Mouse (Mus musculus): Measurements from ENCODE around the gene Ephb2. TPM values are rescaled to one million over a fixed set of nuclear protein-coding genes. Genes with fewer than 3 reads are reported as not detected.

The Ephb2 gene
- total RNA-seq, 4 experiments from 2014 or later: 13.2 to 15.0 (median 14.0) TPM

DNA sequence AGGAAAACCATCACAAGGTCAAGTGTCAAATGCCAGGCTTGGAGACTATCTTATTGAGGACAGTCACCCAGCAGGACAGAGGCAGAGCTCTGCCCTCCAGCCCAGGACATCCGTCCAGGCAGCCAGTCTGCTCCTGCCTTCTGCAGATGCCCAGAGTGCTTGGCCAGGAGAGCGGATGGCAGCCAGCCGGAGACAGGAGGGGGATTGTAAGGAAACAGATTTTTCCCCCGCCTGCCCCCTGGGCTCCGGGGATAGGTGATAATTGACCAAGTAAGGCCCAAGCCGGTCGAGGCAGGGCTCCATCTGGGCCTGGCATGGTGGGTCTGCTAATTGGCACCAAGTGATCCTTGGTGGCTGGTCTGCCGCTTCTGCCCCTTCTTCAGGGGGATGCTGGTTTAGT, 133.3 kb downstream of the Ephb2 start:
- DNase-seq (ENCODE audit: low spot score in 2 of 2): no peak

- no peak for DNase-seq (ENCODE audit: low spot score in 2 of 2)
Measured at GRCm38 (mm10) chr4:136701236-136701635, 134.6 kb downstream of the Ephb2 start.

DNA sequence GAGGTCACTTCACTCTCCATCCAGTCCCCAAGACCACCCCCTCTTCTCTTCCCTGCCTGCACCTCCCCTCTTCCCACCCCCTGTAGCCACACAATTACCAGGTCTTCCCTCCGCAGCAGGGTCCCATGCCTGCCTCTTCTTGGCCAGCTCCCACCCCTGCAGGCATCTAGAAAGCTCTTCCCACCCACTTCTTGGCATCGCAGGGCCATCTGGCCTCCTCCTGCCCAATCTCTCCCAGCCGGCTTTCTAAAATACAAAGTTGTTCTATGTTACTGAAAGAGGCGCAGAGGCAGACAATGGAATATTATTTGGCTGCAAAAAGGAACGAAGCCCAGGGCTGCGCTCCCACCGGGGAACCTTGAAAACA, 136.7 kb downstream of the Ephb2 start:
- peak in 1 of 2 experiments; percentile 41 for DNase-seq (ENCODE audit: low spot score in 2 of 2)

DNA sequence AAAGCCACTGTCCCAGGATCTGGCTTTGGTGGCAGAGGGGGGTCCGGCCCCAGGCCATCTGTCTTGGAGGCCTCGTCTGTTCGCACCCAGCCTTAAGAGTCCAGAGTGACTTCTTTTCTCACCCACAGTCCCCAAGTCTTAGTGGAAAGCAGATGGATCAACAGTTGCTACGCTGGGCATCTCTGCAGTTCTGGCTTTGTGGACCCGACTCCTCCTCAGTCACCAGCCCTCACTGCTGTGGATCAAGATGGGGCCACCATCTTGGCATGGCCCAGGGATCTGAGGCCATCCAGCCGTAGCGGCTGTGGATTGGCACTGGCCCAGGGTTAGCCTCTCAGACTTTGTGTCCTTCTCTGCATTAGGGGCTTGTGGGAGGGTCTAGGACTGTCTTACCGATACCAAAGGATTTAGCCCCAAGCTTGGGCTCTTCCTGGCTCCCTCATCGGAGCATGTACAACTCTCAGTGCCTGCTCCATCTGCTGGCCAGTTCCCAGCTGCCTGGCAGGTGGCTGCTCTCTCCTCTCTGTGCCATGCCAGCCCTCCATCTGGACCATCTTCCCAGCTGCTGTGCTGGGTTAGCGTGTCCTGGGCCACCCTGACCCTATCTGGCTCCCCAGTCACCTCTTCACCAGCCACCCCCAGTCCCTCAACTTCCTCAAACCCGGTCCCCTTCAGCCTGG, 137.2 kb downstream of the Ephb2 start:
- no peak for DNase-seq (ENCODE audit: low spot score in 2 of 2)

- DNase-seq (ENCODE audit: low spot score in 2 of 2): no peak
Measured at GRCm38 (mm10) chr4:136697325-136697724, 138.5 kb downstream of the Ephb2 start.

DNA sequence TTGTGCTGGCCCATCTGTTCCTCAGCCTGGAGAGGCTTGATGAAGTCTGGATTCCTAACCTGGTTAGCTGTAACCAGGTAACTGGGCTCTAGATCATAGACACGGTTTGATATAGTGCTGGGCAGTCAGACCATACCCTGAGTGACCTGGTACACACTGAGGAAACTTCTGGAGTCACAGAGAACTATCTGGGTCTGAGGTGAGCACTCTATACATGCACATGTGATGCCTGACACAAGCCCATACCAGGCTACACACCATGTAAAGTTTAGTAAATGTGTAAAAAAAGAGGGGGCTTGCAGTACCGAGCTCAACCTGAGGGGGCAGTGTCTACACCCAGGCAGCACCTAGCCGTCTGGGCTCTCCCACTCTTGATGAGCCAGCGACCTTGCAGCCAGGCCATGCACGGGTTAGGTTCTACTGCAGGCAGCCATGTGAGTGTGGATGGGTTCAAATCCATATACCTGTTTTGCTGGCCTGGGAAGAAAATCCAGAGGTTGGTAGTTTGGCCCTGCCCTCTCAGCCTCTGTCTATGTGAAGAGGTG, 139.3 kb downstream of the Ephb2 start:
- peak in 1 of 2 experiments; percentile 51 for DNase-seq (ENCODE audit: low spot score in 2 of 2)

- DNase-seq (ENCODE audit: low spot score in 2 of 2): no peak
Measured at GRCm38 (mm10) chr4:136695696-136696095, 140.1 kb downstream of the Ephb2 start.

- peak; percentile 51 to 80 for DNase-seq (ENCODE audit: low spot score in 2 of 2)
Measured at GRCm38 (mm10) chr4:136690034-136690433, 145.8 kb downstream of the Ephb2 start.

DNA sequence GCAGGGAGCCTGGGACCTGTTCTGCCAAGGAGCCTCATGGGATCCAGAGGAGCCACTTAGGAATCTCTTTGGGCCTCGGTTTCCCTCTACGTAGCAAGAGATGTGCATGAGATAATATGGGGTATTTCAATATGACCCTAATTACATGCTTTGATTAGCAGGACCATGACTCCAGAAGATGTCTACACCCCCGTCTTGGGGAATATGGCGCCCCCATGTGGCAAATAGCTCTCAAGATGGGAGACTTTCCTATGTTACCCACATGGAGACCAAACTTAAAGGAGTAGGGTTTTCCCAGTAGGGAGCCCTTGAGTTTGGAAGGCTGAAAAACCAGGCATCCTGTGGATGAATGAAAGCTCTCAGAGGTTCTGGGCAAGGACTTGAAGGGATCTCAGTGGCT, 147.7 kb downstream of the Ephb2 start:
- no peak for DNase-seq (ENCODE audit: low spot score in 2 of 2)

GRCm38 (mm10) chr4:136685431-136685869, 150.3 kb downstream of the Ephb2 start:
- no peak for DNase-seq (ENCODE audit: low spot score in 2 of 2)

GRCm38 (mm10) chr4:136684485-136684884, 151.3 kb downstream of the Ephb2 start:
- DNase-seq (ENCODE audit: low spot score in 2 of 2): no peak

DNA sequence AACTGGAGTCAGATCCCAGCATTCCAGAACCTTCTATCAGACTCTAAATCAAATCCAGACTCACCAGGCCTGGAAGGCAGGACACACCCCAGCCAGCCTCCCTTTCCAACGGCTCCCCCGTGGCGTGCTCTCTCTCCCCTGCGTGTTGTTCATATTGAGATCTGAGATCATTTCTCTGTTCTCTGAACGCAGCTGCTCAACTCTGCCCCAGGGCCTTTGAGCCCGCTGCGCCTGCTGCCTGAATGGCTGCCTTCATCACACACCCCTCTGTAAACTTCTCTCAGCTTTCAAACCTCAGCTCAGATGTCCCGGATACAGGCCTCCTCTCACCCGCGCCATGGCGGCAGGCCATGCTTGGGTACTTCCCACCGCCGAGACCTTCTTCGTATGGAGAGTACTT, 155.1 kb downstream of the Ephb2 start:
- no peak for DNase-seq (ENCODE audit: low spot score in 2 of 2)

DNA sequence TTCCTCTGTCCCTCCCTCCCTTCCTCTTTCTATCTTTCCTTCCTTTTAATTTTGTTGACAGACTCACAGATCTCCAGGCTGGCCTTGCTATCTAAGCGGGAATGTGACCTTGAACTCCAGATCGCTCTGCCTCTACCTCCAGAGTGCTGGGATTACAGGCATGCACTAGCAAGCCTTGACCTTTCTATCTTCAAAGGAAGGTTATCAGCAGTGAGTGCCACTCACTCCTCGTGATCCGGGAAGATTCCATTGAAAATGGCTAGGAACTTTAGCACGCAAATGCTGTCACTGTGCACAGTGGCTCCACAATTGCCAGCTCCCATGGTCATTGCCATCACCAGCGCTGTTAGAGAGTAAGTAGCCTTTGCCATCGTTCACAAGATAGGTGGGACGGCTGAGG, 156.6 kb downstream of the Ephb2 start:
- DNase-seq (ENCODE audit: low spot score in 2 of 2): no peak

DNA sequence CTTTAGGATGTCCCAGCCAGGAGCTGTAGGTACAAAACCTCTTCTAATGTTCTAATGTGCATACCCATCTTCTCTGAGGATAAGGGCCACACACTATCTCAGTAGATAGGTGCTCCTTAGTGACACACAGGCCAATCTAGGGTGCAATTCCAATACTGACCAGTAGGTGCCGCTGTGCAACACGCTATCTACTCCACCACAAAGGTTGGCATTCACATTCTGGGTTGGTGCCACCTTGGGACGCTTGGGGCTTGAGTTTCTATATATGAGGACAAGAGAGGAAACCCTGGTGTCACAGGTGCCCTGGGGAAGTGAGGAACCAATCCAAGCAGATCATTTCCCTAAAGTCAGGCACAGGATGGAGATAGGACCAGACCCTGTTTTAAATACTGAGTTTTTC, 157.3 kb downstream of the Ephb2 start:
- DNase-seq (ENCODE audit: low spot score in 2 of 2): peak; percentile 69 to 97

GRCm38 (mm10) chr4:136675439-136675838, 160.3 kb downstream of the Ephb2 start:
- DNase-seq (ENCODE audit: low spot score in 2 of 2): no peak

DNA sequence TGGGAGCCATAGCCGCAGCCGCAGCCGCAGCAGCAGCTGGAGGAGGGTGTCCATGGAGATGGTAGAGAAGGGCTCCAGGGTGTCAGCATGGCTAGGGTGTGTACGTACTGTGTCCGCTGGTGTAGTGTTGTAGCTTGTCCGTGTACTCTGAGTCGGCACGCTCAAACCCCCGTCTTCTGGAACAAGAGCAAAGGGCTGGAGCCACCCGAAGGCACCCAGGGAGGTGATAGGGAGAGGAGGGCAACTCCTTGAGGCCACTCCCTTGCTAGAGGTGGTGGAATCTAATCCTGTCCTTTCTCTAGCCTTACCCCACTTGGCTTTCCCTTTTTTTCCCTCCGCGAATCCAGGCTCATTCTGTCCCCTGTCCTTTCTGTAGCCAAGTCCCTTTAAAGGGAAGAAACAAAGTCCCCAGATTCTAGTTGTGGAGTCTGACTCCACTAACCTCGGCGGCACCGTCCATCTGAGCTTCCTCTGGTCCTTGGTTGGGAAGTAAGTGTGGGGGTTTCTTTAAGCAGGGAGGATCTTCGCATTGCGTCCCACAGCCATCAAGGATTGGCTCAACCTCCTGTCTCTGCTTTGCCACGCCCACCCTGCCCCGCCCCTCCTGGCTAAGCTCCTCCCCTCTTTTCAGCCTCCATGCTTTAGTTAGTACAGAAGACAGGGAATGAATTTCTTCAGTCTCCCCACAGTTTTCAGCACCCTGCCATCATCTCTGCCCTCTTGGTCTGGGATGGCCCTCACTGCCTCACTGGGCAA, 163.3 kb downstream of the Ephb2 start:
- no peak for DNase-seq (ENCODE audit: low spot score in 2 of 2)

- no peak for DNase-seq (ENCODE audit: low spot score in 2 of 2)
Measured at GRCm38 (mm10) chr4:136667757-136668156, 168.0 kb downstream of the Ephb2 start.

- no peak for DNase-seq (ENCODE audit: low spot score in 2 of 2)
Measured at GRCm38 (mm10) chr4:136666002-136666401, 169.8 kb downstream of the Ephb2 start.

- peak in 1 of 2 experiments; percentile 53 for DNase-seq (ENCODE audit: low spot score in 2 of 2)
Measured at GRCm38 (mm10) chr4:136665068-136665467, 170.7 kb downstream of the Ephb2 start.

DNA sequence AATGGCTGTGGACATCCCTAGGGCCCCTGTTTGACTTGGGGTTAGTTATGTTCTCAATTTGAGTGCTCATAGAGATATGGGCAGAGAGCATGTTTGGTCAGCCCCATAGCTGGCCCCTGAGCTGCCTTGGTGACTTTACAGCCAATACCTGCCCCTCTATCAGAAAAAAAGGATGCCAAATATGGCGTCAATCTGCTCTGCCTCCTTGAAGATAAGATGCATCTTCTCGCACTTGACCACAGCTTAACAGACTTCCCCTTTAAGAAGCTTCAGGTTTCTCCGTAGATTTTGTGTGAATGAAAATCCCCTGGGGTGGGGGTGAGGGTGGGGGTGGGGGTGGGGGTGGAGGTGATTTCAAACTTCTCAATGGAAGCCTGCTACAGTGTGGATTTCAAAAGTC, 177.9 kb downstream of the Ephb2 start:
- DNase-seq (ENCODE audit: low spot score in 2 of 2): no peak

DNA sequence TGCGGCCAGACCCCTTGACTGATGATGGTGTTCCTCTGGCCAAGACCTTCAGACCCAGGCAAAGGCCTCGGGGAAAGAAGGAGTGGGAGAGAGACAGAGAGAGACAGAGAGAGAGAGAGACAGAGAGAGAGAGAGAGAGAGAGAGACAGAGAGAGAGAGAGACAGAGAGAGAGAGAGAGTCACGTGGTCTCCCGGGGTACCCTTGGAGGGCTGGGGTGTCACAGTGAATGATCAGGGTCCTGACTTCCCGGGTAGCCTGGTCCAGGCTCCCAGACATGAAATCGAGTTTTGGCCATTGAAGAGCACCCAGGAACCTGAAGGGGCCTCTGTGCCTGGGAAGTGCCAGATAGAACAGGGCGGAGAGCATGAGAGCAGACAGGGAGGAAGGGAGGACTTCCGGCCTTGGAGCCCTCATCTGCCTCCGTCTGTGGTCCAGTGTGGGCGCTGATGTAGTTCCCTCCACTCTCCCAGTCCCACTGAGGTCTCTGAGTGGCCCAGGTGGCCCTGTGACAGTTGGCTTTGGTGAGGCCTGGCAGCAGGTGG, 182.0 kb downstream of the Ephb2 start:
- DNase-seq (ENCODE audit: low spot score in 2 of 2): no peak

GRCm38 (mm10) chr4:136653019-136653418, 182.8 kb downstream of the Ephb2 start:
- DNase-seq (ENCODE audit: low spot score in 2 of 2): no peak

Data from left cerebral cortex, adult 8-10 months (tissue).